Mouse (Mus musculus): ENCODE measurements at regions not wholly inside any gene's neighbourhood (a gene's known extent, or its start where the extent isn't known, plus 50 kb on each side); places are given as distances from the start of the nearest gene placed in this dataset.

DNA sequence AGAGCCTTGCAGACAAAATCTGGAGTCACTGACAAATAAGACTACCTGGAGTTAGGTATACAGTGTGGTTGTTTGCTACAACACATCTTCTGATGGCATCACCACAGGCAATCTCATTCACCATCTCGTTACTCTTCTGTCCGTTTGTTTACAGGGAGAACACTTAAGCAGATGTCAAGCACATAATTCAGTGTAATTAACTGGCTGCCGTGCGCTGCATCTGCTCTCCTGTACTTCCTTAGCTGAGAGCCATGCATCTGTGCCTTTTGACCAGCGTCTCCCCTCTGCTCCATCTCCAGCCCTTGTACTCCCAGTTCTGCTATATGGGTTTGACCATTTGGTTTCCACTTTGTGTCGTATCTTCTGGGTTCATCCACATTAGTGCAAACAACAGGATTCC lies 218.3 kb upstream of the Foxq1 start:
- no peak for ATAC-seq

- ATAC-seq, result no peak
Observed at GRCm38 (mm10) chr13:31339386-31339785, 216.5 kb upstream of the Foxq1 start.

DNA sequence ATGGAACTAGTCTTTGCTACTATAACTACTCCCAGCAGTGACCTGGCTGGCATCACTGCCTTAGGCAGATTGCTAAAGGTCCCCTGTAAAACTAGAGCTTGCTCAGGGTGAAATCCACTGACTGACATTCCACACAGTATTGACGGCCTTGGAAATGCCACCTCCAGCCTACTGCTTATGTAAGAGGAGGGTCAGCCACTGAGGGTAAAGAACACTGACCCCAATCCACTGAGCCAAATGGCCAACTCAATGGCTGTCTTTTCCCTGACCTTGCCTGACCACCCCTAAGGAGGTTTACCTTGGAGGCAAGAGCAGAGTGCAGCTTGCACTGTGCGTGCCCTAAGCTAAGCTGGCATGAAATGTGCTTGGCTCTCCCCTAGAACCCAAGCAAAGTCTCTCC lies 216.0 kb upstream of the Foxq1 start:
- ATAC-seq, result no peak

- ATAC-seq, result no peak
Observed at GRCm38 (mm10) chr13:31340363-31340948, 215.5 kb upstream of the Foxq1 start.

GRCm38 (mm10) chr13:31341282-31342100 lies 214.4 kb upstream of the Foxq1 start:
- no peak for ATAC-seq

GRCm38 (mm10) chr13:31346205-31346604 lies 209.7 kb upstream of the Foxq1 start:
- ATAC-seq, result no peak

DNA sequence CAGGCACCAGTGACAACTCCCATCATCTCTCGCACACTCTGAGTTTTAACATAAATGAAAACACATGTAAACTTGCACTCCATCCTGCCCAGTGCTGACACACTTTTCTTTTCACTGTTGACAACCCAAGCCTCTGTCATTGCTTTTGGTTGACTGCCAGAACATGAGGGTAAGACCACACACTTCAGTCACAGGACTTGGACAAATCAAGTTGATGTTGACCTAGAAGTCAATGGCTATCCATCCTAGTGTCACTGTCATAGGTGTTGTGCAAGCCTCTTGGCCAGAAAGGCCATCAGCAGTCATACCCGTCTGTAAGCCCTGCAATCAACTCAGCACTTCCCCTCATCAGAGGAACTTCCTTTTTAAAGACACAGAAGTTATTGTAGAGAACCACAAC lies 208.9 kb upstream of the Foxq1 start:
- no peak for ATAC-seq

- ATAC-seq, result no peak
Observed at GRCm38 (mm10) chr13:31349671-31350070, 206.3 kb upstream of the Foxq1 start.

DNA sequence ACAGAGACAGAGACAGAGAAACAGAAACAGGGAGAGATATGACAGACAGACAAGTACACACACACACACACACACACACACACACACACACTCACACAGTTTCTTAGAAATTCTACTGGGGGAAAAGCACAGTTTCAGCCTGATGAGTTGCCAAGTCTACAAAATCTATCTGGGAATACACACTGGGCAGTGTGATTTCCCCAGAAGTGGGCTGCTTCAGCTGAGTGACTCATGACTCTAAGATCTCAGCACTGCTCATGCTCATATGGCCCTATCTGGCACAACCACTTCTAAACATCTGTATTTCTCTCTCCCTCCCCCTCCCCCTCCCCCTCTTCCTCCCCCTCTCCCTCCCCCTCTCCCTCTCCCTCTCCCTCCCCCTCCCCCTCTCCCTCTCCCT lies 204.5 kb upstream of the Foxq1 start:
- no peak for ATAC-seq

DNA sequence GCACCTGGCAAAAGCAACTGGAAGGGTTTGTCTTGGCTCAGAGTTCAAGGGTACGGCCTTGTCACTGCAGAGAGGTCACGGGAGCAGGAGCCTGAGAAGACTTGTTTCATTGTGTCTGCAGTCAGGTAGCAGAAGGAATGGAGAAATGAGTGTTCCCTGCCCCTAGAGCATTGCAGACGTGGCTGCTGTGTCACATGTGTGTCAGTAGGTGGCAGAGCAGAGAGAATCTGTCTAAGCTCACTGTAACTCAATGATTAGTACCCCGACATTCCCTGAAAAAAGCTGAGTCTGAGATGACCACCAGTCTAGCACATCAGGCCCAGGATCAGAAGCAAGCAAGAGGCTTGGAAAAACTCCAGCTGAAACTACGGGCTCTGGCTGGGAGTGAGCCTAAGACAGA lies 203.1 kb upstream of the Foxq1 start:
- no peak for ATAC-seq

GRCm38 (mm10) chr13:31359353-31359752 lies 196.6 kb upstream of the Foxq1 start:
- ATAC-seq, result no peak

- no peak for ATAC-seq
Observed at GRCm38 (mm10) chr13:31362386-31362785, 193.5 kb upstream of the Foxq1 start.

- ATAC-seq, result no peak
Observed at GRCm38 (mm10) chr13:31364369-31364768, 191.6 kb upstream of the Foxq1 start.

DNA sequence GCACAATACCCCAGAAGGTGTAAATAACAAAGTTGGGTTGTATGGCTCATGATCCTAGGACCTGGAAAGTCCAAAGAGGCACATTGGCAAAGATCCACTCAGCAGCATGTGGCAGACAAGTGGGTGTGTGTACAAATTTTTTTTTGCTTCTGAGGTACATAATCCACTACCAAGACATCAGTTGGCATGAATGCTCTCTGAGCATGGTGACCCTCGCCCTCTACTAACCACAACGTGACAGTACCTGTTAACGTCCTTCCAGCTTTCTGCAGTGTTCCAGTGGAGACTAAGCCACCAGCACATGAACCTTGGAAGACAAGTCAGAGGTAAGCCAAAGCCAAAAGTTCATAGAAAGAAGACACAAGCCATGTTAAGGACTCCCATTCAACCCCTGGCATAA lies 188.7 kb upstream of the Foxq1 start:
- no peak for ATAC-seq

DNA sequence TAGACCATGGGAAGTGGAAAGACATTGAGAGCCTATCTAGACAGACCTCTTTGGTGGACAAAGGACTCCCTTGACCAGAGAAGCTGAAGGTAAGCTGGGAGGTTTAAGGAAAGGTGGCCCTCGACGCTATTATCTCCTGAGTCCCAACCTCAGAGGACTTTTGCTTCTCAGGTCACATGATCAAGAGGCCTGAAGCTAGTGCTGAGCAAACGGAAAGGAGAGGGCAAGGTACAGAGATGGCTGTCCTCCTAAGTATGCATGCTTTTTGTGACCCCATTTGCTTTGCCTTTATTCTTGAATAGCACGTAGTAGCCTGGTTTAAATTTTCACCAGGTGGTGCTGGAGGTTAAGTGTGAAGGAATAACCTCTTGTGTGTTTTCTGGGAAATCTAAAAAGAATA lies 186.8 kb upstream of the Foxq1 start:
- ATAC-seq, result no peak

- no peak for ATAC-seq
Observed at GRCm38 (mm10) chr13:31370873-31371272, 185.1 kb upstream of the Foxq1 start.

DNA sequence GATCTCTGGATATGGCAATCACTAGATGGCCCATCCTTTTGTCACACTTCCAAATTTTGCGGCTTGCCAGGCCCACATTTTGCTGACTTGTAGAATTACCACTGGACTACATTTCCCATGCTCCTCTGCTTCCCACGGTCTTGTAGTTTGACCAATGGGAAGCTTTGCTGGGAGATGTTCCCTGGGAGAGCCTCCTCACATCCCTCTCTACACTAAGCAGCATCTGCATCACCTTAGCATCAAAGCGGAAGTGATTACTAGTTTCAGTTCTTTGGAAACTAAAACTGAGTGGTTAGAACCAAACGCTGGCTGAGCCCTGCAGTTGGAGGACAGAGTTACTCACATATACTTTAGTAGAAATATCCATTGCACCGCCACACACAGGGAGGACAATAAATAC lies 181.9 kb upstream of the Foxq1 start:
- no peak for ATAC-seq

- ATAC-seq, result no peak
Observed at GRCm38 (mm10) chr13:31393421-31394215, 162.3 kb upstream of the Foxq1 start.

DNA sequence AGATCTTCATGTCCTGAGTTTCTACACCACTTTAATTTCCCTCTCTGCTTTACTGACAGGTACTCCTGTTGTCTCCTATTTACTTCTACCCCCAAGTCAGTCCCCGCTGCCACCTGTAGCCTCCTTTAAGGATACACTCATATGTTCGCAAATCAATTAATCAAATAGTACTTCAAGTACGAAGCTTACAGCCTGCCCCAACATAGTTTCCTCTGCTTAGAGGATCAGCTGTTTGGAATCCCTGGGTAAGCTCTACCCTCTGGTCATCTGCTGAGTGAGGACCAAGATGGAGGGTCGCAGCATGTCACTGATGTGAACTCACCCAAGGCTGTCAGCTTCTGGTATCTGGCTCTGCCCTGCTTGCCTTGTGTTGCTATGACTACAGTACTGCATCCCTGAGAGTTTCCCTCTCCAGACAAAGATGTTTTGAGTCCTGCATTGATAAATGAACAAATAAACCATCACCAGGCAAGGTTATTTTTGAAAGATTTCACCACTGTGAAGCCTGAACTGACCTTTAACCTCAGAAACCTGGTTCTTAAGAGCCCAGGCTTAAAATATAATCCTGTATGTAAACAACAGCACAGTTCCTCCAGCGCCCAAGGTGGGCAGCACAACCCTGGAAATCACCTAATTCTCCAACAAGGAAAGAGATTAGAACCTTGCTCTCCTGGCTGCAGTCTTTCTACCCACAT lies 159.6 kb upstream of the Foxq1 start:
- no peak for ATAC-seq

DNA sequence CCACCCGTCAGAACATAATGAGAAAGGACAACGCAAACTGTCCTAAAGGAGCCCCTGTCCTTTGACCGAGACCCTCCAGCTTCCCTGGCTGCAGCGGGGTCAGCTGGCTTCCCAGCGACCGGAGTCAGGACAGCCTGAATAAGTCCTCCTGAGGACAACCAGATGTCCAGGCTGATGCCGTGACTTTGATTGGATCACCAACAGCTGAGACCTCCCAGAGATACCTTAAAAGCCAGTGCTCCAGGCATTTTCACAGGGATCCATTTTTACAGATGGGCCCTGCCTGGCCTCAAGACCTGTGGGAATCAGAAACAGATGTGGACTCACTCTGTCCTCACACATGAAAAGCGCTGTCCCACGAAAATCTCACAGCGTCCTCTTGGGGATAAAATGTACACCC lies 158.7 kb upstream of the Foxq1 start:
- no peak for ATAC-seq

DNA sequence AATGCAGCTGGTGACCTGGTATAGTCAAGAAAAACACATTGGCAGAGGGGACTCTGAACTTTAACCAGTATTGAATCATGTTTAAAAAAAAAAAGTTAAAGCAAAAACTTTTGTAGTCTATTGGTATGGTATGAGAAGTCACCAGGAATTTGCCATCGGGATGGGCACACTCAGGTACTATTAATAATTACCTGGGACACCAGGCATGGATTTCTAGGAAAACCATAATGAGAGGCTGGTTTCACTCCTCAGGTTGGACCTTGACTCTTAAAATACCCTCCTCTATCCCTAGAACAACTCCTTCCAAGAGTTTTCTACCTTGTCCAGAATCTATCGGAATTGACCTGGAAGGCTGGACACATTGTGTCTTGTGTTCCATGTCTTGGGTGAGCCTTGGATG lies 155.5 kb upstream of the Foxq1 start:
- no peak for ATAC-seq

GRCm38 (mm10) chr13:31405312-31405711 lies 150.6 kb upstream of the Foxq1 start:
- no peak for ATAC-seq

GRCm38 (mm10) chr13:31408439-31409122 lies 147.4 kb upstream of the Foxq1 start:
- ATAC-seq, result no peak
